Mouse (Mus musculus) midbrain, embryonic 12.5 days (tissue): ENCODE data around the gene Polh. TPM values are rescaled to one million over a fixed set of nuclear protein-coding genes. Genes with fewer than 3 reads are reported as not detected.

Source experiments
- ATAC-seq: fragments of 200-750 bp; cut with Nextera tagmentation; 2 replicates; pipeline ENCODE4 v1.8.0; 2017; ENCODE audit warnings: low read depth, moderate TSS enrichment, moderate library complexity; ENCODE audit not compliant: low FRiP score
- H3K27ac ChIP-seq: fragments of 300-500 bp; sonication (generic); replicated peaks from 2 replicates; pipeline ENCODE4 v1.5.1; 2016; ENCODE audit warnings: mild to moderate bottlenecking
- H3K27me3 ChIP-seq: fragments of 300-500 bp; sonication (generic); 2 replicates; pipeline ENCODE4 v1.6.1; 2016; ENCODE audit warnings: mild to moderate bottlenecking
- H3K36me3 ChIP-seq: fragments of 300-500 bp; sonication (generic); 2 replicates; pipeline ENCODE4 v1.6.1; 2016
- H3K4me1 ChIP-seq: fragments of 300-500 bp; sonication (generic); 2 replicates; pipeline ENCODE4 v1.6.1; 2016
- H3K4me2 ChIP-seq: fragments of 300-500 bp; sonication (generic); replicated peaks from 2 replicates; pipeline ENCODE4 v1.6.1; 2016; ENCODE audit warnings: mild to moderate bottlenecking, moderate library complexity
- H3K4me3 ChIP-seq: fragments of 300-500 bp; sonication (generic); 2 replicates; pipeline ENCODE4 v1.5.1; 2016; ENCODE audit warnings: mild to moderate bottlenecking
- H3K9ac ChIP-seq: fragments of 300-500 bp; sonication (generic); replicated peaks from 2 replicates; pipeline ENCODE4 v1.6.1; 2016; ENCODE audit warnings: mild to moderate bottlenecking, moderate library complexity
- H3K9me3 ChIP-seq: fragments of 300-500 bp; sonication (generic); 2 replicates; pipeline ENCODE4 v1.6.1; 2016; ENCODE audit warnings: mild to moderate bottlenecking
- WGBS: fragments of 180-500 bp; shearing (Covaris S2); methylation state at CpG from one replicate; pipeline ENCODE4 v1.1.7; 2016; 5-methylcytosine and 5-hydroxymethylcytosine counted together
- polyA plus RNA-seq: library from polyadenylated mRNA; unstranded; fragments of >200 nt; fragmentation: Nextera tagmentation; extraction: Ambion mirVana; gene quantifications from 2 replicates; pipeline ENCODE4 v1.2.1, GENCODE M21; 2016

Gene Polh
- polyA plus RNA-seq = 12.4 and 13.2 TPM in 2 replicates

DNA sequence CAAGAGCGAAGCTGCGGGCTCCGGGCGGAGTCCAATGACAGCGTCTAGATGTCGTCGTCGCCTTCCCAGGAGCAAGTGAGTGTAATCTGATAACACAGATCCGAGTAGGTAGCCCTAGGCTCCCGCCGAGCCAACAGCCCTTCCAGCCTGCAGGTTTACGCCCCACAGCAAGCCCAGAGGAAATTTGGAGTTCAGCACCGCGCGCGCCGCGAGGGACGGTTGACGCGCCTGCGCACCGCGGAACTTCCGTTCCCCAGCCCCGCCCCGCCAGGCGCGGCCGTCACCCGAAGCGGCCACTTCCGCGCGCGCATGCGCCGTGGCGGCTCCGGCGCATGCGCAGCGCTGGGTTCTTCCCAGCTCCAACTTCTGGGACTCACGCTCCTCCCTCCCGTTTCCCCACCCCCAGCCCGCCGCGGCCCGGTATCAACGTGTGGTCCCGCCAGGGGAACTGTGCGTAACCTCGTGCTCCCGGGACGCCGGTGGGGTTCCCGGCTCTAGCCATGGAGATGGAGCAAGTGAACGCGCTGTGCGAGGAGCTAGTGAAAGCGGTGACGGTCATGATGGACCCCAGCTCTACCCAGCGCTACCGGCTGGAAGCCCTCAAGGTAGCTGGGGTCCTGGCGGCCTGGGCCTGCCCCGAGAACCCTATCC, at the start of gene Polh, which contains the start of gene Xpo5:
Gene Polh (minus strand): TSS at position 225 of the 651 bp plus-strand sequence.
Gene Xpo5 (plus strand): TSS at position 362 of the 651 bp plus-strand sequence.
- H3K4me3 ChIP-seq = peak within 1 kb of the TSS; percentile 96
- peak; percentile 94 for ATAC-seq
- H3K27me3 ChIP-seq = no peaks in the 10 kb centered on the region
- peaks cover 30% of the 10 kb centered on the region for H3K4me1 ChIP-seq
- H3K27ac ChIP-seq = peak within 1 kb of the TSS; percentile 87
- under 1% methylated on average over 65 of the region's 66 CpGs for WGBS
- H3K9ac ChIP-seq = peak within 1 kb of the TSS; percentile 86
- peaks cover 38% of the 10 kb centered on the region for H3K36me3 ChIP-seq
- H3K4me2 ChIP-seq = peak within 1 kb of the TSS; percentile 86
- no peaks in the 10 kb centered on the region for H3K9me3 ChIP-seq

GRCm38 (mm10) chr17:46251174-46251573, 48.7 kb upstream of the Polh start:
- no peak overlapping the region for H3K4me3 ChIP-seq
- peaks cover 34% of the 10 kb centered on the region for H3K36me3 ChIP-seq
- peaks cover 17% of the 10 kb centered on the region for H3K27me3 ChIP-seq
- no peak overlapping the region for H3K9ac ChIP-seq
- no peaks in the 10 kb centered on the region for H3K9me3 ChIP-seq
- H3K27ac ChIP-seq = no peak overlapping the region
- H3K4me1 ChIP-seq = peaks cover 39% of the 10 kb centered on the region
- H3K4me2 ChIP-seq = no peak overlapping the region
- no peak for ATAC-seq
- WGBS = 87% methylated on average over 7 of the region's 7 CpGs

- Histone ChIP-seq H3K4me3 (peak overlapping the region; percentile 95), H3K4me2 (peak overlapping the region; percentile 95), H3K36me3 (peaks cover 64% of the 10 kb centered on the region), H3K9me3 (no peaks in the 10 kb centered on the region), H3K27me3 (no peaks in the 10 kb centered on the region), H3K9ac (peak overlapping the region; percentile 97), H3K4me1 (peaks cover 21% of the 10 kb centered on the region), H3K27ac (peak overlapping the region; percentile 77)
- no peak for ATAC-seq
- WGBS = under 1% methylated on average over 37 of the region's 37 CpGs
These were observed 45.7 kb upstream of the Polh start for GRCm38 (mm10) chr17:46248189-46248522.

DNA sequence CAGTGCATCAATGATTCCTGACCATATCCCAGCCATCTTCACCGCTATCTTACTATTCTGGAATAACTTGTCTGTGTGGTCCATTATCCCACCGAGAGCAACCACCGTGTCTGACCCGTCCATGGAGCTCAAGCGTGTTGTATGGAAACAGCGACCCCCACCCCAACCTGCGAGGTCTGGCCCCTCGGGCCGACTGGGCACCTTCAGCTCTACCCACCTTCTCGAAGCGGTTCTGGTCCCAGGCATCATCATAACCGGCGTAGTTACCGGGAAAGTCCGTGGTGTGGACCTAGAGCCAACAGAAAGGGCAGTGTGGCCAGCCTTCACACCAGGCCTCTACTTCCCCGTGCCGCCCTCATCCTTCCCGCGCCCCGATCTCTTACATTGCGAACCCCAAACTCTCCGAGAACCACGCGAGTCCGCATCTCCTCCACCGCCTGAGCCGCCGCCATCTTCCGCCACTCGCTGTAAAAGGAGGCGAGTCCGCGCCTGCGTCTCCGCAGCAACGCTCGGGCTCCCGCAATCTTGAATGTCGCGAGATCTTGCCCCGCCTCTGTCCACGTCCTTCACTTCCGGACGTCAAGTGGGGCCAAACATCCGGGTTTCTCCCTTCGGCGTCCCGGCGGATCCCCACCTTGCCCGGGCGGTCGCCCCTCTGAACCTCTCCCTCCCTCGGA, 45.2 kb upstream of the Polh start, which contains the start of the genes Polr1c and Yipf3:
Gene Polr1c (minus strand): TSS at position 543 of the 677 bp plus-strand sequence.
Gene Yipf3 (plus strand): TSS at position 569 of the 677 bp plus-strand sequence.
- peaks cover 69% of the 10 kb centered on the region for H3K36me3 ChIP-seq
- H3K9me3 ChIP-seq = no peaks in the 10 kb centered on the region
- H3K27me3 ChIP-seq = no peaks in the 10 kb centered on the region
- under 1% methylated on average over 53 of the region's 53 CpGs for WGBS
- peak; percentile 90 for ATAC-seq
- H3K4me1 ChIP-seq = peaks cover 19% of the 10 kb centered on the region
- H3K4me3 ChIP-seq = peak within 1 kb of the TSS; percentile 95
- H3K4me2 ChIP-seq = peak within 1 kb of the TSS; percentile 95
- H3K9ac ChIP-seq = peak within 1 kb of the TSS; percentile 97
- H3K27ac ChIP-seq = peak within 1 kb of the TSS; percentile 77

GRCm38 (mm10) chr17:46244579-46244978, 42.1 kb upstream of the Polh start:
- Histone ChIP-seq H3K27ac (no peak overlapping the region), H3K36me3 (peaks cover 73% of the 10 kb centered on the region), H3K9me3 (no peaks in the 10 kb centered on the region), H3K9ac (no peak overlapping the region), H3K4me2 (no peak overlapping the region), H3K4me1 (peaks cover 19% of the 10 kb centered on the region), H3K4me3 (no peak overlapping the region), H3K27me3 (no peaks in the 10 kb centered on the region)
- no peak for ATAC-seq
- WGBS = 86% methylated on average over 10 of the region's 10 CpGs

- no peak overlapping the region for H3K4me2 ChIP-seq
- 76% methylated on average over 2 of the region's 2 CpGs for WGBS
- H3K9ac ChIP-seq = no peak overlapping the region
- no peak for ATAC-seq
- H3K4me3 ChIP-seq = no peak overlapping the region
- H3K27ac ChIP-seq = no peak overlapping the region
- peaks cover 76% of the 10 kb centered on the region for H3K36me3 ChIP-seq
- no peaks in the 10 kb centered on the region for H3K27me3 ChIP-seq
- no peaks in the 10 kb centered on the region for H3K9me3 ChIP-seq
- peaks cover 11% of the 10 kb centered on the region for H3K4me1 ChIP-seq
These were observed 41.2 kb upstream of the Polh start for GRCm38 (mm10) chr17:46243624-46244023.

DNA sequence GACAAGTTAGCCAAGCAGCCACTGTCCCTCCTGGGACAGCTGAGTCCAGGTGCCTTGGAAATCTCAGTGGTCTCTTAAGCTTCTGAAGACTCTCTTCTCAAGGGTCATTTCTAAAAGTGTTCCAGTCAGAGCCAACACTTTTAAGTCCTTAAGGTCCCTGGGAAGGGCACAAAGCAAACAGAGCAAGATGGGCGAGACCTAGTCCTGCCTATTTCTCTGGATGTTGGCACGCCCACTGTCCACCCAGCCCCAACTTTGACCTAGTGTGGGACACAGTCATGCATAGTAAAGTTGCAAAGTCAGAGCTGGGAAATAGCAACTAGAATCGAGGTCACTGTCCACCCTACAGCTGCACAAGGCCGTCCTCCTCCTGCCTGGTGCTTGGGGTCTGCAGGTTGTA, 40.5 kb upstream of the Polh start:
- ATAC-seq = no peak
- Histone ChIP-seq H3K9me3 (no peaks in the 10 kb centered on the region), H3K27ac (no peak overlapping the region), H3K9ac (no peak overlapping the region), H3K36me3 (peaks cover 82% of the 10 kb centered on the region), H3K4me1 (peaks cover 10% of the 10 kb centered on the region), H3K27me3 (no peaks in the 10 kb centered on the region), H3K4me3 (no peak overlapping the region), H3K4me2 (no peak overlapping the region)
- 90% methylated on average over 4 of the region's 4 CpGs for WGBS

DNA sequence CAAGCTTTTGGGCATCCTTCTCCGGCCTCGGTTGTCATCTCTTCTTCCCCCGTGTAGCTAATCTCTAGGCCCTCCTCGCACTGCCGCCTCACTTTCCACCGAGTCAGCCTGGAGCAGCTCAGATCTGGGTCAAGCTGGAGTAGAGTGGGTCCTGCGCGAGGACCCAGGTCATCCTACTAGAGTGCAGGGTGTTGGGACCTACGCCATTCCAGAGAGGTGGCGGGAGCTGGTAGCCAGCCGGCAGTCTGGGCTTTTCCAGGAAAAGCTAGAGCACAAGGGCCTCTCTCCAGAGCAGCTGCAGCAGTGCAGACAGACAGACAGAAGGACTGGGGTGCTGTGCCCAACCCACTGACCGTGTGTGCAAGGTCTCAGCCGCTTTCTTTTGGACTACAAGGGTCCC, 39.8 kb upstream of the Polh start:
- H3K27ac ChIP-seq = no peak overlapping the region
- peaks cover 10% of the 10 kb centered on the region for H3K4me1 ChIP-seq
- no peak overlapping the region for H3K4me2 ChIP-seq
- H3K27me3 ChIP-seq = no peaks in the 10 kb centered on the region
- 89% methylated on average over 13 of the region's 13 CpGs for WGBS
- no peak overlapping the region for H3K9ac ChIP-seq
- H3K4me3 ChIP-seq = no peak overlapping the region
- H3K36me3 ChIP-seq = peaks cover 87% of the 10 kb centered on the region
- ATAC-seq = no peak
- no peaks in the 10 kb centered on the region for H3K9me3 ChIP-seq

GRCm38 (mm10) chr17:46241471-46241870, 39.0 kb upstream of the Polh start:
- Histone ChIP-seq H3K9ac (no peak overlapping the region), H3K4me2 (no peak overlapping the region), H3K27ac (no peak overlapping the region), H3K9me3 (no peaks in the 10 kb centered on the region), H3K4me1 (peaks cover 3% of the 10 kb centered on the region), H3K27me3 (no peaks in the 10 kb centered on the region), H3K4me3 (no peak overlapping the region), H3K36me3 (peaks cover 95% of the 10 kb centered on the region)
- ATAC-seq = no peak
- WGBS = 83% methylated on average over 11 of the region's 11 CpGs

GRCm38 (mm10) chr17:46239516-46240114, 37.2 kb upstream of the Polh start:
- no peaks in the 10 kb centered on the region for H3K4me1 ChIP-seq
- ATAC-seq = no peak
- H3K9ac ChIP-seq = no peak overlapping the region
- no peak overlapping the region for H3K4me3 ChIP-seq
- H3K36me3 ChIP-seq = peaks cover 90% of the 10 kb centered on the region
- no peaks in the 10 kb centered on the region for H3K9me3 ChIP-seq
- H3K27ac ChIP-seq = no peak overlapping the region
- WGBS = 90% methylated on average over 15 of the region's 15 CpGs
- H3K4me2 ChIP-seq = no peak overlapping the region
- no peaks in the 10 kb centered on the region for H3K27me3 ChIP-seq

GRCm38 (mm10) chr17:46237480-46237879, 35.0 kb upstream of the Polh start:
- Histone ChIP-seq H3K9me3 (no peaks in the 10 kb centered on the region), H3K36me3 (peaks cover 89% of the 10 kb centered on the region)
- no peak for ATAC-seq

GRCm38 (mm10) chr17:46237079-46237478, 34.6 kb upstream of the Polh start:
- peaks cover 89% of the 10 kb centered on the region for H3K36me3 ChIP-seq
- no peak overlapping the region for H3K4me3 ChIP-seq
- H3K4me1 ChIP-seq = no peaks in the 10 kb centered on the region
- 91% methylated on average over 6 of the region's 6 CpGs for WGBS
- H3K4me2 ChIP-seq = no peak overlapping the region
- no peaks in the 10 kb centered on the region for H3K9me3 ChIP-seq
- H3K27ac ChIP-seq = no peak overlapping the region
- no peaks in the 10 kb centered on the region for H3K27me3 ChIP-seq
- H3K9ac ChIP-seq = no peak overlapping the region
- no peak for ATAC-seq

More at GRCm38 (mm10) chr17:46237480-46237879, 35.0 kb upstream of the Polh start:
- Histone ChIP-seq H3K4me2 (no peak overlapping the region), H3K4me3 (no peak overlapping the region), H3K27ac (no peak overlapping the region), H3K4me1 (no peaks in the 10 kb centered on the region), H3K9ac (no peak overlapping the region), H3K27me3 (no peaks in the 10 kb centered on the region)
- 88% methylated on average over 5 of the region's 5 CpGs for WGBS
